Mouse (Mus musculus) stomach, embryonic 15.5 days (tissue): ENCODE measurements around the gene Ppp1r14d. TPM values are rescaled to one million over a fixed set of nuclear protein-coding genes. Genes with fewer than 3 reads are reported as not detected.

Experiments
- ATAC-seq: fragments of 200-750 bp; cut with Nextera tagmentation; 2 replicates; pipeline ENCODE4 v1.8.0; 2017; ENCODE audit warnings: low read depth, moderate number of reproducible peaks, moderate TSS enrichment; ENCODE audit not compliant: insufficient read depth, low FRiP score
- H3K27ac ChIP-seq: fragments of 300-500 bp; sonication (generic); 2 replicates; pipeline ENCODE4 v1.5.1; 2015; ENCODE audit warnings: mild to moderate bottlenecking, inconsistent platforms
- H3K27me3 ChIP-seq: fragments of 300-500 bp; sonication (generic); replicated peaks from 2 replicates; pipeline ENCODE4 v1.6.1; 2015; ENCODE audit warnings: inconsistent platforms
- H3K36me3 ChIP-seq: fragments of 300-500 bp; sonication (generic); 2 replicates; pipeline ENCODE4 v1.6.1; 2015; ENCODE audit warnings: inconsistent platforms
- H3K4me1 ChIP-seq: fragments of 300-500 bp; sonication (generic); 2 replicates; pipeline ENCODE4 v1.6.1; 2015; ENCODE audit warnings: inconsistent platforms
- H3K4me2 ChIP-seq: fragments of 300-500 bp; sonication (generic); 2 replicates; pipeline ENCODE4 v1.6.1; 2015; ENCODE audit warnings: mild to moderate bottlenecking, inconsistent platforms
- H3K4me3 ChIP-seq: fragments of 300-500 bp; sonication (generic); replicated peaks from 2 replicates; pipeline ENCODE4 v1.5.1; 2015; ENCODE audit warnings: inconsistent platforms
- H3K9ac ChIP-seq: fragments of 300-500 bp; sonication (generic); 2 replicates; pipeline ENCODE4 v1.6.1; 2015; ENCODE audit warnings: inconsistent platforms
- H3K9me3 ChIP-seq: fragments of 300-500 bp; sonication (generic); 2 replicates; pipeline ENCODE4 v1.6.1; 2016; ENCODE audit warnings: inconsistent platforms
- WGBS: fragments of 180-500 bp; shearing (Covaris S2); methylation state at CpG from one replicate; pipeline ENCODE4 v1.1.7; 2015; 5-methylcytosine and 5-hydroxymethylcytosine counted together
- polyA plus RNA-seq: library from polyadenylated mRNA; unstranded; fragments of >200 nt; fragmentation: Nextera tagmentation; extraction: Ambion mirVana; gene quantifications from 2 replicates; pipeline ENCODE4 v1.2.1, GENCODE M21; 2015

Ppp1r14d gene
- polyA plus RNA-seq: 3.0 and 4.4 TPM in 2 replicates

DNA sequence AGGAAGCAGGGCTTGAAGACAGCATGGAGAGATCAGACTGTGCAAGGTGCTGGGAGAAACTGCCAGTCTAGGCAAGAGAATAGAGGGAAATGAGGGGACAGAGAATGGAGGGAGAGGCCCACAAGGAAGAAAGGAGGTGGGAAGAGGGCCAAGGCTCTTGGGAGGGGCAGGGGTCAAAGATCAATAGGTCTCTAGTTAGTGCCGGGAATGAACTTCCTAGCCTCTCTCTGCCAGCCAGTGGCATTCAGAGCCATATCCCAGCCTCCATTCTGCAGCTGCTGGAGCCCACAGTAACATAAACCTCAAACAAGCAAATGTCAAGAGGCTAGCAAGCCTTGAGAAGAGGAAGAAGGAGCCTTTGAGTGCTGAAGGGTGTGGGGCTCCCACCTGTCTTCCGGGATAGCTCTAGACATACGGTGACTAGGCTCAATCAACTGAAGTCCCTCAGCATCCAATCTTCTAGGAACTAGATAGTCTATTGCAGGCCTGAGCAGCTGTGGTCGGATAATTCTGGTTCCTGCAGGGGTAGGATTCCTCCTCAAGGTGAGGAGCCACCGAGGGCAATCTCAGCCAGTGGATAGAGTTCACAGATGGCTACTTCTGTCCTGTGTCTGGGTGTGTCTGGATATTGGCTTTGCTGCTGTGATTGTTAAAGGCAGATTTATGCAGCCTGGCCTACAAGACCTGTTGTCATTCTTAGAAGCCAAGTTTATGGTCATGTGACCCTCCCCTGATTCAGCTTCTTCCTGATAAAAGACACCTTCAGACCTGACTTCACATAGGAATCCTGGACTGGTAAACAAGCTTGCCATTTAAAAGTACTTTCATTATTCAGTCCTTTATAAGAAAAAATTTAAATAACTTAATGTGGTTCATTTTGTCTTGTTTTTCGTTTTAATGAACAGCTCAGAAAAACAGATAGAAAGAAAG is at the start of gene Ppp1r14d:
Ppp1r14d (minus strand) TSS at position 132 of the 930 bp plus-strand sequence.
- no peaks in the 10 kb centered on the region for H3K36me3 ChIP-seq
- no peaks in the 10 kb centered on the region for H3K4me1 ChIP-seq
- H3K9ac ChIP-seq: no peak within 1 kb of the TSS
- H3K27ac ChIP-seq: no peak within 1 kb of the TSS
- H3K4me2 ChIP-seq: no peak within 1 kb of the TSS
- no peak within 1 kb of the TSS for H3K4me3 ChIP-seq
- no peaks in the 10 kb centered on the region for H3K9me3 ChIP-seq
- ATAC-seq: no peak
- WGBS: 65% methylated on average over 6 of the region's 6 CpGs
- no peaks in the 10 kb centered on the region for H3K27me3 ChIP-seq

DNA sequence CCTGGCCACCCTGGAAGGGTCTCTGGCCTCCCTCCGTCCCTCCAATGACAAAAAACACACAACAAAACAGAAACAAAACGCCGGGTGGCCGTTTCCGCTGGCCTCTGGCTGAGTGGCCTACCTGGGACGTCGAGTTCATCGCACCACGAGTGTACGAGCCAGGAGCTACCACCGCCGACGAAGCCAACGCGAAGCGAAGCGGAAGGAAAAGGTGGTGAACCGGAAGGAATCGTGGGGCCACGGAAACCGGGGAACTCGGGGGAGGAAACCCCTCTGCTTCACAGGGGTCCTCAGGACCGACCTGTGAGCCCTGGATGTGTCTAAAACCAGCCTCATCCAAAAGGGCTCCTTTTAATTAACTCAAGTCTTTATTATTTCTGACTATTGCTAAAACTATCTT is 48.1 kb upstream of the Ppp1r14d start:
- Histone ChIP-seq H3K4me1 (no peaks in the 10 kb centered on the region), H3K27ac (no peak overlapping the region), H3K36me3 (no peaks in the 10 kb centered on the region), H3K9ac (no peak overlapping the region), H3K27me3 (no peaks in the 10 kb centered on the region), H3K4me3 (no peak overlapping the region), H3K9me3 (no peaks in the 10 kb centered on the region), H3K4me2 (no peak overlapping the region)
- no peak for ATAC-seq
- 90% methylated on average over 23 of the region's 23 CpGs for WGBS

DNA sequence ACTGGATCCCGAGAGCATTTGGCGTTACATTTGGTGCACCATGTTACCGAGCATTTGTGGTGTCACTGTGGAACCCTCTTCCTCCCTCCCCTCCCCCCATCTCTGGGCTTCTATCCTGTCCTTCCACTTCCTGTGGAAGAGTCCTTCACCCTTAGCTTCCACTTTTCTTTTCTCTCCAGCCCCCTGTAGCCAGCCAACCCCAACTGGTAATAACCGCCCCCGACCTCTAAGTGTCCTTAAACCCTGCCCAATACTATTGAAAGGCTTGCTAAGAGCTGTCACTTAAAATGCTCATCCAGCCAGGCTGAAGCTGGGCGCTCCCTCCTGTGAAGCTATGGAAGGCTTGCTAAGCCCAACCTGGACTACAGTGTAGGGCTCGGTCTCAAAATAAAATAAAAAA is 47.2 kb upstream of the Ppp1r14d start:
- Histone ChIP-seq H3K9me3 (no peaks in the 10 kb centered on the region), H3K27me3 (no peaks in the 10 kb centered on the region), H3K4me2 (no peak overlapping the region), H3K9ac (no peak overlapping the region), H3K4me1 (no peaks in the 10 kb centered on the region), H3K36me3 (no peaks in the 10 kb centered on the region), H3K4me3 (no peak overlapping the region), H3K27ac (no peak overlapping the region)
- 84% methylated on average over 7 of the region's 7 CpGs for WGBS
- no peak for ATAC-seq

DNA sequence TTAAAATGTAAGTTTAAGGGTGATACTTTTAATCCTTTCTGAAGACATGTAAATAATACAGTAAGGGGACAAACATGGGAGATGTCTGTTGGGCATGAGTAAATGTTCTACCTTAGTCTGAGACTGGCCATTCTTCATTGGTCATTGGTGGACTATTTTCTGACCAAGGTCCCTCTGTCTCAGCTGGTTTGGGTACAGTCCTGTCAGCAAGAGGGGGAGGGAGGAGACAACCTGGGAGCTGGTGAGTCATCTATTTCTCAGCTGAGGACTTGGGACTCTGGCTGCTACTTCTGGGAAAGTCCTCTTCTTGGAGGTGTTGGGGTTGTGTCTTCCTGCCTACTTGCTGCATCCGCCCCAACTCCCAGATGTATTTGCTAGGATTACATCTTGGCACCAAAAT is 44.4 kb upstream of the Ppp1r14d start:
- H3K27ac ChIP-seq: no peak overlapping the region
- no peaks in the 10 kb centered on the region for H3K9me3 ChIP-seq
- no peak overlapping the region for H3K4me3 ChIP-seq
- 74% methylated on average over 1 of the region's 1 CpGs for WGBS
- no peak overlapping the region for H3K4me2 ChIP-seq
- H3K4me1 ChIP-seq: no peaks in the 10 kb centered on the region
- no peaks in the 10 kb centered on the region for H3K27me3 ChIP-seq
- no peak overlapping the region for H3K9ac ChIP-seq
- no peak for ATAC-seq
- no peaks in the 10 kb centered on the region for H3K36me3 ChIP-seq

DNA sequence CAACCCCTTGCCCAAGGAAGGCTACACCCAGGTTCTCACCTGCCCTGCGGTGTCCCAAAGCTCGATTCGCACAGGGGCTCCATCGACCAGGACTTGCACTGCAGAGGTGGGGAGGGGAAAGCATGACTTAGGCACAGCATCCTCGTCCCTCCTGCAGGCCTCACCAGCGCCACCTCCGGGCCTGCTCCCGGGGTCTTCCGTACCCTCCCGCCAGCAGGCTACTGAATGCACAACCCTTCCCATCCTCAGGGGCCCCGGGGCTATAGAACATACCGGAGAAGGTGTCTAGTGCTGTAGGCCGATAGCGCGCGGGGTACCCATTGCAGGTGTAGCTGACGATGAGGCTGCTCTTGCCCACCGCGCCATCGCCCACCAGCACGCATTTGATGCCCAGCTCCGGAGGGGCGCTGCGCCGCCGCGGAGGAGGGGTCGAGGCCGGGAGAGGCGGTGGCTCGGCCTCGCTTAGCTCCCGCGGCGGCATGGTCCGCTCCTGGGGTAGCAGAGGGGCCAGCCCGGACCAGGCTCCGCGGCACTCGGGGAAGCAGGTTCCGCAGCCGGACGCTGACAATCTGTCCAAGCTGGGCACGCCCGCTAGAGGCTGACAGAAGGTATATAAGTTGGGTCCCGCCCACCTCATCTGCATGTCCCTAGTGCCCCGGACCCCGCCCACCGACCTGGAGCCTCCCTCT is 41.1 kb upstream of the Ppp1r14d start, which contains the start of gene Rhov:
Rhov (minus strand) TSS at position 630 of the 689 bp plus-strand sequence.
- no peaks in the 10 kb centered on the region for H3K36me3 ChIP-seq
- no peaks in the 10 kb centered on the region for H3K4me1 ChIP-seq
- peak within 1 kb of the TSS; percentile 99 for H3K4me2 ChIP-seq
- H3K27me3 ChIP-seq: no peaks in the 10 kb centered on the region
- under 1% methylated on average over 47 of the region's 49 CpGs for WGBS
- ATAC-seq: peak; percentile 63; the same call in 1 of the 2 replicates
- H3K9me3 ChIP-seq: no peaks in the 10 kb centered on the region
- peak within 1 kb of the TSS; percentile 60 for H3K4me3 ChIP-seq
- H3K27ac ChIP-seq: peak within 1 kb of the TSS; percentile 32; the same call in 1 of the 2 replicates
- H3K9ac ChIP-seq: peak within 1 kb of the TSS; percentile 58; the same call in 1 of the 2 replicates

DNA sequence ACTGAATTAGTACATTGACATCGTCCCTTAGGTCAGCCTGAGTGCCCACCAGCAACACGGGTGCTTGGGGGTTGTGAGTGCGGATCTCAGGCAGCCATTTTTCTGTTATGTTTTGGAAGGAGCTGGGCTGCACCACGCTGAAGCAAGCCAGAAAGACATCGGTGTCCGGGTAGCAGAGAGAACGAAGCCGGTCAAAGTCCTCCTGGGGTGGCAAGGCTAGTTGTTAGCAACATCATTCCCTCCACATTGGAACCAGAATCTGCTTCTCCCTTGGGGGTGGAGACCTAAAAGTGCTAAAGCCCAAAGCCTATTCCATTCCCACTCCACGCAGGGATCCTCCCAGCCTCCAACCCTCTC is 40.6 kb upstream of the Ppp1r14d start:
- WGBS: 51% methylated on average over 9 of the region's 9 CpGs
- Histone ChIP-seq H3K36me3 (no peaks in the 10 kb centered on the region), H3K4me3 (peak overlapping the region; percentile 60), H3K27ac (peak overlapping the region; percentile 32; the same call in 1 of the 2 replicates), H3K27me3 (no peaks in the 10 kb centered on the region), H3K9me3 (no peaks in the 10 kb centered on the region), H3K4me1 (no peaks in the 10 kb centered on the region), H3K9ac (peak overlapping the region; percentile 58; the same call in 1 of the 2 replicates), H3K4me2 (peak overlapping the region; percentile 99)
- ATAC-seq: no peak

DNA sequence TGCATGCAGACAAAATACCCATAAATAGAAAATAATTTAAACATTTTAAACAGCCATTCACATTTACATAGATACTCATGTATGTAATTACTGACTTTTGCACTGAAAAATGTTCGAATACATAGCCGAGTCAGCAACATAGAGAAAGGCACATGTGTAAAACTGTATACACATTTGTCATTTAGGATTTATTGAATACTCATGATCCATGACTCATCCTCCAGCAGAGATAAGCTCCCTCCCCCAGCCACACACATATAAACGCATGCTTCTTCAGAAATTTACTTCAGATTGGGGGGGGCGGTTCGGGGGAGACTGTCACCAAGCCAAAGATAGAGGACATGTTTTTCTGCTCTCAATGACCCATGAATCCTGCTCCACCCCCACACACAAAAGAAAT is 34.1 kb upstream of the Ppp1r14d start:
- Histone ChIP-seq H3K4me2 (no peak overlapping the region), H3K4me1 (peaks cover 5% of the 10 kb centered on the region; the same call in 1 of the 2 replicates), H3K9ac (no peak overlapping the region), H3K4me3 (no peak overlapping the region), H3K27me3 (no peaks in the 10 kb centered on the region), H3K9me3 (no peaks in the 10 kb centered on the region), H3K27ac (peak overlapping the region; percentile 60; the same call in 1 of the 2 replicates), H3K36me3 (no peaks in the 10 kb centered on the region)
- 52% methylated on average over 5 of the region's 5 CpGs for WGBS
- no peak for ATAC-seq

DNA sequence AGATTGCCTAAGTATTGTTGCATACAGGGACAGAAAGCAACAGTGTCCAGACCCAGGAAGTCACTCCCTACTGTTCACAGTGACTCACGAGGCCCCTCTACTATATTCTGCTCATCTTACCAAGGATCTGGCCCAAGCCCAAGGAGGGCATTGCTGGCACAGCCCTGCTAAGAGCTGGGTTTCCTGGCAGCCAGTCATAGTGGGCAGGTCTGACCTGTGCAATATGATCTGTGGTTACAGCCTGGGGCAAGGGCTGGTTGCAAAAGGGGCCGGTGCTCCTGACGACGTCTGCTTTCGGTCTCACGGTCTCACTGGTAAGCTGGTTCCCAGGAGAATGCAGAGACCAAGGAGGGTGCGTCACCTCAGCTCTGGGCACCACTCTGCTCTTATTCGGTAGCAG is 33.3 kb upstream of the Ppp1r14d start:
- Histone ChIP-seq H3K27me3 (no peaks in the 10 kb centered on the region), H3K27ac (peak overlapping the region; percentile 60; the same call in 1 of the 2 replicates), H3K9me3 (no peaks in the 10 kb centered on the region), H3K4me1 (peaks cover 5% of the 10 kb centered on the region; the same call in 1 of the 2 replicates), H3K36me3 (no peaks in the 10 kb centered on the region), H3K9ac (no peak overlapping the region), H3K4me2 (peak overlapping the region; percentile 19), H3K4me3 (no peak overlapping the region)
- peak; percentile 83 for ATAC-seq
- WGBS: 17% methylated on average over 8 of the region's 8 CpGs

DNA sequence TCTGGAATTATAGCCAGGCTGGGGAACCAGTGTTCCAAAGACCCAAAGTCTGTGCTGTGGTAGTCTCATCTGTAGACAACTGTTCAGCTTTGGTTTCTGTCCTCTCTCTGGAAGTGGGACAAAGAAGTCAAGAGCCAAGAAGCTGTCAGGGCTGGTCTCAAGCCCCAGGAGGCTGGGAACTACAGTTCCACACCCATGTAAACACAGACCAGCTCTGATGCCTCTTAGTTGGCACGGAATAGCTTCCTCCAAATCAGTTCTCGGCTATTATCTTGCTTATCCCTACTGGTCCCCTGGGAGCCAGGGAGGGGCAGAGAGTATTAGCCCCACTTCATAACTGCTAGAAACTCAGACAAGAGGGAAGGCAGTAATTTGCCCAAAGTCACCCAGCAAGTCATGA is 31.6 kb upstream of the Ppp1r14d start:
- Histone ChIP-seq H3K4me1 (peaks cover 5% of the 10 kb centered on the region; the same call in 1 of the 2 replicates), H3K9me3 (no peaks in the 10 kb centered on the region), H3K4me3 (no peak overlapping the region), H3K27ac (no peak overlapping the region), H3K4me2 (no peak overlapping the region), H3K9ac (no peak overlapping the region), H3K27me3 (no peaks in the 10 kb centered on the region), H3K36me3 (no peaks in the 10 kb centered on the region)
- WGBS: 41% methylated on average over 2 of the region's 2 CpGs
- no peak for ATAC-seq

DNA sequence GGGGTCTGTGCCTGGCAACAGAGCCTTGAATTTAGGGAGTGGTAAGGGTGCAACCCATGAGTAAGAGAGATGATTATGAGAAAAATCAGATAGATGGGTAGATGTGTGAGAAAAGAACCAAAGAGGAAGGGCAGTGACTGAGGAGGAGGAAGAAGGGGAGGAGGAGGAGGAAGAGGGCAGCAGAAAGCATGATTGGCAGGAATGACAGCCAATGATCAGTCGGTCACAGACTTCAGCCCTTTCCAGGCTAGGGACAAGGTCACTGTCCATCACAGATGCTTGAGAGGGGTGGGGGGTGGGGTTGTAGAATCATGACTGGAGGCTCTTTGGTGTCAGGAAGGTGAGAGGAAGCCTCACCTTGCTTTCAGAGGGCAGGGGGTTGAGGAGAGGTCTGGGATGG is 30.8 kb upstream of the Ppp1r14d start:
- no peaks in the 10 kb centered on the region for H3K27me3 ChIP-seq
- H3K36me3 ChIP-seq: no peaks in the 10 kb centered on the region
- H3K9me3 ChIP-seq: no peaks in the 10 kb centered on the region
- H3K9ac ChIP-seq: no peak overlapping the region
- WGBS: 44% methylated on average over 1 of the region's 1 CpGs
- ATAC-seq: no peak
- H3K4me3 ChIP-seq: no peak overlapping the region
- peaks cover 5% of the 10 kb centered on the region; the same call in 1 of the 2 replicates for H3K4me1 ChIP-seq
- H3K4me2 ChIP-seq: no peak overlapping the region
- no peak overlapping the region for H3K27ac ChIP-seq

DNA sequence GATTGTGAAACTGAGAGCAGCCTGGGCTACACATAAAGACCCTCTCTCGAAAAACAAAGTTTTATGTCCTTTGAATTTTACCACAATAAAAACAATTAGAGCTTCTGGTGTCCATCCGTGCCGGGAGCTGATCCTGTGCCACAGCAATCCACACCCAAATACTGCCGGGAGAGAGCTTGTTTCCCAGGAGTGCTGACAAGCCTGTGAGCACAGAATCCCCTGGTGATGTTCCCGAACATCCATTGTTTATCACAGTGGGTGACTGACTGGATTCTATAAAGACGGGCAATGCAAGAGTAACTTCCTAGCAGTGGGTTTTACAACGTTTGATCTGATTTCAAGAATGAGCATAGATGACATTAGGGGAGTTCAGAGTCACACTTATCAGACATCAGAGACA is 25.3 kb upstream of the Ppp1r14d start:
- Histone ChIP-seq H3K36me3 (no peaks in the 10 kb centered on the region), H3K9ac (no peak overlapping the region), H3K4me1 (peaks cover 4% of the 10 kb centered on the region; the same call in 1 of the 2 replicates), H3K4me2 (no peak overlapping the region), H3K9me3 (no peaks in the 10 kb centered on the region), H3K4me3 (no peak overlapping the region), H3K27ac (no peak overlapping the region), H3K27me3 (no peaks in the 10 kb centered on the region)
- 34% methylated on average over 7 of the region's 7 CpGs for WGBS
- ATAC-seq: no peak
